Mouse (Mus musculus) heart, postnatal 0 days (tissue): ENCODE measurements at regions not wholly inside any gene's neighbourhood (a gene's known extent, or its start where the extent isn't known, plus 50 kb on each side); places are given as distances from the start of the nearest gene placed in this dataset.
A peak's percentile ranks its signal among the peaks of the same experiment; 100 is the strongest.

Source experiments
- ATAC-seq: fragments of 200-750 bp; cut with Nextera tagmentation; 2 replicates; pipeline ENCODE4 v1.8.0; 2017; ENCODE audit warnings: low read depth, moderate number of reproducible peaks, moderate library complexity; ENCODE audit not compliant: insufficient read depth
- DNase-seq: peaks from one replicate; pipeline ENCODE4 v3.0.0-alpha.2; 2016; ENCODE audit warnings: low spot score
- H3K27ac ChIP-seq: fragments of 300-500 bp; sonication (generic); 2 replicates; pipeline ENCODE4 v1.5.1; 2014; ENCODE audit warnings: low read depth, mild to moderate bottlenecking
- H3K27me3 ChIP-seq: fragments of 300-500 bp; sonication (generic); 2 replicates; pipeline ENCODE4 v1.6.1; 2014; ENCODE audit warnings: low read length, mixed read lengths; ENCODE audit not compliant: control insufficient read depth, insufficient read depth
- H3K36me3 ChIP-seq: fragments of 300-500 bp; sonication (generic); replicated peaks from 2 replicates; pipeline ENCODE4 v1.6.1; 2014; ENCODE audit warnings: low read length, mixed read lengths; ENCODE audit not compliant: control insufficient read depth, insufficient read depth
- H3K4me1 ChIP-seq: fragments of 300-500 bp; sonication (generic); 2 replicates; pipeline ENCODE4 v1.6.1; 2014; ENCODE audit warnings: antibody characterized with exemption; ENCODE audit not compliant: control insufficient read depth, insufficient read depth
- H3K4me2 ChIP-seq: fragments of 300-500 bp; sonication (generic); 2 replicates; pipeline ENCODE4 v1.6.1; 2014; ENCODE audit warnings: low read depth, mild to moderate bottlenecking, low read length, moderate library complexity
- H3K4me3 ChIP-seq: fragments of 300-500 bp; sonication (generic); 2 replicates; pipeline ENCODE4 v1.5.1; 2014; ENCODE audit warnings: low read depth, low read length
- H3K9ac ChIP-seq: fragments of 300-500 bp; sonication (generic); replicated peaks from 2 replicates; pipeline ENCODE4 v1.6.1; 2014; ENCODE audit warnings: low read depth, low read length, mixed read lengths
- H3K9me3 ChIP-seq: fragments of 300-500 bp; sonication (generic); replicated peaks from 2 replicates; pipeline ENCODE4 v1.6.1; 2016; ENCODE audit warnings: low read length; ENCODE audit not compliant: control insufficient read depth
- CTCF ChIP-seq: IDR thresholded peaks from 2 replicates; pipeline ENCODE4 v1.5.1; 2016; ENCODE audit warnings: antibody characterized with exemption, control low read depth, low read depth
- EP300 ChIP-seq: IDR thresholded peaks from 2 replicates; pipeline ENCODE4 v1.6.1; 2016; ENCODE audit warnings: antibody characterized with exemption, low read depth
- WGBS: fragments of 180-500 bp; shearing (Covaris S2); extraction: QIAGEN DNeasy Blood & Tissue Kit; methylation state at CpG from one replicate; pipeline ENCODE4 v1.1.7; 2014; 5-methylcytosine and 5-hydroxymethylcytosine counted together

- H3K36me3 ChIP-seq: no peaks in the 10 kb centered on the region
- no peak for ATAC-seq
- no peaks in the 10 kb centered on the region for H3K4me1 ChIP-seq
Measured at GRCm38 (mm10) chr19:21135998-21136380, 136.1 kb upstream of the Zfand5 start.

DNA sequence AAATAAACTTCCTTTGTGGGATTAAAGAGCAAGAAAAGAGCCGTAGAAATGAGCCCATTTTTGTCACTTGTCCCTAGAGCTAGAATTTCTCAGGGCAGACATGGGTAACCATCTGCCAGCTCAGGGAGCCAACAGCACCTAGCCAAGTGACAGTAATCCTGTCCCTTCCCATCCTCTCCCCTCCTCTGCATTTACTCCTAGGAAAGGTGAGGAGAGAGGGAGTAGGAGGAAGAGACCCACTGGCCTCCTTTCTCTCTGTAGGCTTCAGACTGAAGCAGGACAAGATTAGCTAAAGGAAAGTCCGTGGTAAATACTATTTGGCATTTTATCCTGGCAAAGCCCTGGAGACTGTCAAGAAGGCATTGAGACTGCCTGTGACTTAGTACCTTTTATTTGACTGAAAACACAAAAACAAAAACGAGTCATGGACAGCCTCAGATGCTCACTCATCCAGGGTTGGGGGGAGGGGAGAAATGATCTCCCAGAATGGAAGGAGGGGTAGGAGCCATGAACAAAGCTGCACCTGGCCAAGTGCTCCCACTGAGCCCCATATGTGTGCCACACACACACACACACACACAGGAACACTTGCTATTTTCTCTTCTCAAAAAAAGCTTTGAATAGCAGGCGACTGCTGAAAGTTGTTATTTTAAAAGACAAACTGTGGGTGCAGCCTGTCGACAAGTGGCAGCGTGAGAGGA lies 136.6 kb upstream of the Zfand5 start:
- Histone ChIP-seq H3K27me3 (no peaks in the 10 kb centered on the region), H3K9ac (no peak overlapping the region), H3K36me3 (no peaks in the 10 kb centered on the region), H3K4me3 (no peak overlapping the region), H3K9me3 (no peaks in the 10 kb centered on the region), H3K4me2 (no peak overlapping the region), H3K27ac (no peak overlapping the region), H3K4me1 (no peaks in the 10 kb centered on the region)
- 50% methylated on average over 6 of the region's 6 CpGs for WGBS
- DNase-seq (no peak), ATAC-seq (no peak)
- TF ChIP-seq CTCF (no peak), EP300 (no peak)

More at GRCm38 (mm10) chr19:21135998-21136380, 136.1 kb upstream of the Zfand5 start:
- Histone ChIP-seq H3K4me3 (no peak overlapping the region), H3K27me3 (no peaks in the 10 kb centered on the region), H3K27ac (no peak overlapping the region), H3K9me3 (no peaks in the 10 kb centered on the region), H3K9ac (no peak overlapping the region), H3K4me2 (no peak overlapping the region)
- no peak for DNase-seq
- WGBS: 63% methylated on average over 5 of the region's 5 CpGs
- TF ChIP-seq CTCF (no peak), EP300 (no peak)

- no peaks in the 10 kb centered on the region for H3K27me3 ChIP-seq
- no peak overlapping the region for H3K9ac ChIP-seq
- no peaks in the 10 kb centered on the region for H3K36me3 ChIP-seq
- DNase-seq: no peak
- no peak for ATAC-seq
- TF ChIP-seq CTCF (no peak), EP300 (no peak)
- no peak overlapping the region for H3K4me2 ChIP-seq
- no peak overlapping the region for H3K4me3 ChIP-seq
- no peaks in the 10 kb centered on the region for H3K4me1 ChIP-seq
- no peak overlapping the region for H3K27ac ChIP-seq
- WGBS: 85% methylated on average over 5 of the region's 5 CpGs
- no peaks in the 10 kb centered on the region for H3K9me3 ChIP-seq
Measured at GRCm38 (mm10) chr19:21129653-21130052, 142.4 kb upstream of the Zfand5 start.

DNA sequence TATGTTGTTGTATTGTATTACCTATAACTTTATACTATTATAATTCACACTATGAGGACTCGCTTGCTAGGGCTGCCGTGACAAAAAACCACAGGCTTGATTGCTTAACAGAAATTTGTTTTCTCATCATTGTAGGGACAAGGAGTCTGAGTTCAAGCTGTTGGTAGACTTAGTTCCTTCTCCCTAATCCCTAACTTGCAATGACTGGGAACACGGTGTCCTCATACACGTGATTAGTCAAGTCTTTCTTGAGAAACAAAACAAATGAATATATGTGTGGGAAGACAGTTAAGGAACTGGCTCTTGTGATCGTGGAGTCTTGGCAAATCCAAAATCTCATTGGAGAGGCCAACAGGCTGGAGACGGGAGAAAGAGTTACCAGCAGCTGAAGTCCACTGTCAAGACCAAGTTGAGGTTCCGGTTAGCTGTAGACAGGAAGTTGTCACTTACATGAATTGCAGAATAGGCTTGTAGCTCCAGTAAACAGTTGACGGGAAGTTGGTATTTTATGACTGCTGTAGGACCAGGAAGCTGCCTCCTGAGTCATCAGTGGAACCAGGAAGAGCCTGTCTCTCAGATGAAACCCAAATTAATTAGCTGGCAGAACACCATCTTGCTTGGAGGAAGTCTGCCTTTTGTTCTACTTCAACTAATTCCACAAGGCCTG lies 144.9 kb upstream of the Zfand5 start:
- H3K27me3 ChIP-seq: no peaks in the 10 kb centered on the region
- H3K36me3 ChIP-seq: no peaks in the 10 kb centered on the region
- no peak overlapping the region for H3K9ac ChIP-seq
- no peak overlapping the region for H3K4me3 ChIP-seq
- H3K4me1 ChIP-seq: no peaks in the 10 kb centered on the region
- no peaks in the 10 kb centered on the region for H3K9me3 ChIP-seq
- DNase-seq (no peak), ATAC-seq (no peak; the same call in 1 of the 2 replicates)
- no peak overlapping the region for H3K4me2 ChIP-seq
- TF ChIP-seq EP300 (no peak), CTCF (no peak)
- 74% methylated on average over 8 of the region's 8 CpGs for WGBS
- H3K27ac ChIP-seq: peak overlapping the region; percentile 43; the same call in 1 of the 2 replicates

GRCm38 (mm10) chr19:21126670-21127069 lies 145.4 kb upstream of the Zfand5 start:
- no peak overlapping the region for H3K4me3 ChIP-seq
- H3K4me1 ChIP-seq: no peaks in the 10 kb centered on the region
- H3K27ac ChIP-seq: peak overlapping the region; percentile 43; the same call in 1 of the 2 replicates
- DNase-seq (no peak), ATAC-seq (no peak)
- no peak overlapping the region for H3K4me2 ChIP-seq
- WGBS: 75% methylated on average over 2 of the region's 2 CpGs
- no peaks in the 10 kb centered on the region for H3K36me3 ChIP-seq
- H3K9ac ChIP-seq: no peak overlapping the region
- H3K9me3 ChIP-seq: no peaks in the 10 kb centered on the region
- no peak for TF ChIP-seq CTCF
- no peak for TF ChIP-seq EP300
- no peaks in the 10 kb centered on the region for H3K27me3 ChIP-seq

GRCm38 (mm10) chr19:21119477-21119876 lies 152.6 kb upstream of the Zfand5 start:
- no peaks in the 10 kb centered on the region for H3K9me3 ChIP-seq
- no peak overlapping the region for H3K27ac ChIP-seq
- H3K4me1 ChIP-seq: no peaks in the 10 kb centered on the region
- no peaks in the 10 kb centered on the region for H3K36me3 ChIP-seq
- H3K27me3 ChIP-seq: no peaks in the 10 kb centered on the region
- H3K4me3 ChIP-seq: no peak overlapping the region
- WGBS: 45% methylated on average over 6 of the region's 6 CpGs
- no peak for DNase-seq
- H3K4me2 ChIP-seq: no peak overlapping the region
- ATAC-seq: no peak
- H3K9ac ChIP-seq: no peak overlapping the region
- TF ChIP-seq CTCF (no peak), EP300 (no peak)
